Mouse (Mus musculus) lung, adult 2 months (tissue): Measurements from ENCODE around the gene Sgta.

Experiments
- CTCF ChIP-seq: fragments of 200-500 bp; IDR thresholded peaks from 2 replicates; pipeline ENCODE4 v1.5.1; 2011; ENCODE audit warnings: mild to moderate bottlenecking, low read length, control low read depth; ENCODE audit not compliant: insufficient read depth
- POLR2A ChIP-seq: fragments of 200-500 bp; IDR thresholded peaks from 2 replicates; pipeline ENCODE4 v1.6.1; 2011; ENCODE audit warnings: low read depth, mild to moderate bottlenecking, control low read depth, low read length, borderline replicate concordance; ENCODE audit errors: extremely low read depth

GRCm38 (mm10) chr10:81105565-81106112 lies 45.7 kb upstream of the Sgta start, which contains the start of gene Map2k2:
- TF ChIP-seq POLR2A (peak; percentile 100), CTCF (no peak)
